Mouse (Mus musculus): ENCODE data around the gene Emx2. TPM values are rescaled to one million over a fixed set of nuclear protein-coding genes. Genes with fewer than 3 reads are reported as not detected.

Gene Emx2
- 10 to 100 TPM; 17.4 to 25.8 (median 21.9) TPM for total RNA-seq (2022)

DNA sequence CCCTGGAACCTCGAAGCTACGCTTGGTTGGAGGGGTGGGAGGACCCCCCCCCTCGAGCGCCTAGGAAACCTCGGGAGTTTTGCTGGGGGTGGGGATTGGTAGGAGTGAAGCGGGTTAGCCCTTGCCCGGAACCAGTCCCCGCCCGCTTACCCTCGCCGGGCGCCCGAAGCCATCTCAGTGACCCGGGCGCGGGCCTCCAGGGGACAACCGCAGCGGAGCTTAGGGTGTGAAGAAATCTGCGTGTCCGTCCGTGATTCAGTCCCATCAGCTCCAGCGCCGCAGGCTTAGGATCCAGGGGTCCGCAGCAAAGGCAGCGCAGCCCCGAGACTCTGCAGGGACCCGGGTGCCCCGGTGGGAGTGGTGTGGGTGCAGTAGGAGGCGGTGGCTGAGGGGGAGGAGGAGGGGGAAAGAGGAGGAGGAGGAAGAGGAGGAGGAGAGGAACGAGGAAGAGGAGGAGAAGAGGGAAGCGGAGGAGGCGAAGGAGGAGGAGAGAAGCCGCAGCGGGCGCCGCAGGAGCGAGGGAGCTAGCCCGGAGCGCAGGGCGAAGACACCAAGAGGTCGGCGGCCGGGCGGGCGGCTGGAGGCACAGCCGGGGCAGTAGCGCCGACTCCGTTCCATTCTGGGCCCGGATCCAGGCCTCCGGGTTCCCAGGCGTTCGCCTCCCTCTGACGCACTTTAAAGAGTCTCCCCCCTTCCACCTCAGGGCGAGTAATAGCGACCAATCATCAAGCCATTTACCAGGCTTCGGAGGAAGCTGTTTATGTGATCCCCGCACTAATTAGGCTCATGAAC lies at the start of gene Emx2:
Gene Emx2 (plus strand): TSS at position 422 of the 792 bp plus-strand sequence.
- peak; percentile 82 to 83 for DNase-seq (ENCODE audit: low spot score in 2 of 2)

DNA sequence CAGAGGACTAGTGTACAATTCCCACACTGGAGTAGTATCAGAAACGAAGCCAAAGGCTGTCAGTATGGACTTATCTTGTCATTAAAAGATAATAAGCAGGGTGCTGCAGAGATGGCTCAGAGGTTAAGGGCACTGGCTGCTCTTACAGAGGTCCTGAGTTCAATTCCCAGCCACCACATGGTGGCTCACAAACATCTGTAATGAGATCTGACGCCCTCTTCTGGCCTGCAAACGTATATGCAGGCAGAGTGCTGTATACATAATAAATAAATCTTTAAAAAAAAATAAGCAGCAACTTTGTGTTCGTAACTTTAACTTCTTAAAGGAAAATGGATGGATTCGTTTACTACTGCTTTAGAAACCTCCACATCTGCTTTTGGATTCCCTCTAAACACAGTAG lies 44.0 kb upstream of the Emx2 start:
- no peak for DNase-seq (ENCODE audit: low spot score in 2 of 2)

DNA sequence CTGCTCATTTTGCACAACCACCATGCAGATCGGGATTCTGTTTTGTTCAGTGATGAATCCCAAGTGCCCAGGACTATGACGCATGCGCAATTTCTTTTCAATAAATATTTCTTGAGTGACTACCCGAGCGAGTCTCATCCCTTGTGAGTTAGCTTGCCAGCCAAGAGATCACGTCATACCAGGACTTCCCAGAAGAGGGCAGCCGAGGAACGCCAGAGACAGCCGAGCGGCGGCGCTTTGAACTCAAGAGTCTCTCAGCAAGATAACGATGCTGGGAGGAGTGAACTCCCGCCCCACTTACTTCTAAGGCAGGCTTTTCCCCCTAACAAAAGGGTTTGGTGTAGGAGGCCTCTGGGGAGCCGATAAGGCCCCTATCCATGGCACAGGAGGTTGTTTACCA lies 40.1 kb upstream of the Emx2 start:
- DNase-seq (ENCODE audit: low spot score in 2 of 2): peak; percentile 86 to 96

GRCm38 (mm10) chr19:59418671-59419070 lies 39.5 kb upstream of the Emx2 start:
- no peak for DNase-seq (ENCODE audit: low spot score in 2 of 2)

GRCm38 (mm10) chr19:59422393-59422792 lies 35.8 kb upstream of the Emx2 start:
- DNase-seq (ENCODE audit: low spot score in 2 of 2): no peak

- no peak for DNase-seq (ENCODE audit: low spot score in 2 of 2)
Observed at GRCm38 (mm10) chr19:59423685-59424084, 34.5 kb upstream of the Emx2 start.

- no peak for DNase-seq (ENCODE audit: low spot score in 2 of 2)
Observed at GRCm38 (mm10) chr19:59424975-59425374, 33.2 kb upstream of the Emx2 start.

GRCm38 (mm10) chr19:59432286-59432685 lies 25.9 kb upstream of the Emx2 start:
- DNase-seq (ENCODE audit: low spot score in 2 of 2): no peak

GRCm38 (mm10) chr19:59450561-59451135 lies 7.5 kb upstream of the Emx2 start:
- no peak for DNase-seq (ENCODE audit: low spot score in 2 of 2)

GRCm38 (mm10) chr19:59451441-59451951 lies 6.7 kb upstream of the Emx2 start:
- no peak for DNase-seq (ENCODE audit: low spot score in 2 of 2)

DNA sequence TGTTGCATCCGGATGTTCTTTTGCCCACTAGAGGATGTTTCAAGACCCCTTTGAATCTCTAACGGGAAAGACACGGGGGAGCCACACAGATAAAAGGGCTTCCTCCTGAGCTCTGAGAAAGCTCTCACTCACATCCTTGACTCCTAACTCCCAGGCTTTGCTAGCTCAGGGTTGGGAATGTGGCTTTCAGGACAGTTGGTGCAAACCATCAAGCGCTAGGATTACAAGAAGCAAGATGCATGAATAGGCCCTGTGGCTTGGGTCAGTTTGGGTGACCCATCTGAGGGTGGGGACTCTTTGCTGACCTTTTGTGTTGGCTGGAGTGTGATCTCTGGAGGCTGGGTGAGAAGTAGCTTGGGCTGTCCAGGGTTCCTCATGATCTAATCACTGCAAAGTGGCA lies 5.9 kb upstream of the Emx2 start:
- DNase-seq (ENCODE audit: low spot score in 2 of 2): no peak

- no peak for DNase-seq (ENCODE audit: low spot score in 2 of 2)
Observed at GRCm38 (mm10) chr19:59453591-59453990, 4.6 kb upstream of the Emx2 start.

DNA sequence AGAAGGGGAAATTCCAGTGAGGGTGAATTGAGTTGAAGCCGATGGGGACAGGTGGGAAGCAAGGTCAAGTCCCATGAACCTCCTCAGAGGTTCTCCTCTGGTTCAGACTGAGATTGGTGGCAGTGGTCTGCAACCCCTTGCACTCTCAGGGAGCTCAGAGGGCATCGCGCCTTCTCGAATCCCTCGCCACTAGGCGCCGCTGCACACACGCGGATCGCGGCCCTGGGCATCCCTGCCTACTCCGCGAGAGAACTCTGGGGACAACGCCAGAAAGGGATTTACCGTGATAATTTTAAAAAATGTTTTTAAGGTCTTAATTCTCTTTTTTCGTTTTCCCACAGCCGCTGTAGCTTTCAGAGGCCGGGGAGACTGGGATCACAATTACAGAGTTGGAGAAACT lies 4.0 kb upstream of the Emx2 start:
- DNase-seq (ENCODE audit: low spot score in 2 of 2): peak in 1 of 2 experiments; percentile 78

DNA sequence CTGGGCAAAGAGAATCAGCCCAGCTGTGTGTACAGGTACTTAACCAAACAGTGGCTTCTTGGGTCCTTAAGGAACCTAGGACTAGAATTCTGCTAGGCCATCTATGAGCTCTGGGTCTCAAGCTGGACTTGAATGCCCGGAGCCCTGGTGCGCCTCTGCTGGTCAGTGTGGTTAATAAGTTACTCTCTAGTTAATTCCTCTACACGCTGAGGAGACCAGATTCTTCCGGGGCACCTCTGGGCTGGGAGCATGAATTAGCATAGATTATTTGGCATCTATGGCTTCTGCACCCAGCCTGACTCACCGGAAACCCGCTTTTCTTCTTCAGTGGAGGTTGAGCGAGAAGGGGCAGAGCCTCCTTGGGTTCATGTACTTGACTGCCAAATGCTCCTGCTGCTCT lies 2.5 kb upstream of the Emx2 start:
- DNase-seq (ENCODE audit: low spot score in 2 of 2): no peak

DNA sequence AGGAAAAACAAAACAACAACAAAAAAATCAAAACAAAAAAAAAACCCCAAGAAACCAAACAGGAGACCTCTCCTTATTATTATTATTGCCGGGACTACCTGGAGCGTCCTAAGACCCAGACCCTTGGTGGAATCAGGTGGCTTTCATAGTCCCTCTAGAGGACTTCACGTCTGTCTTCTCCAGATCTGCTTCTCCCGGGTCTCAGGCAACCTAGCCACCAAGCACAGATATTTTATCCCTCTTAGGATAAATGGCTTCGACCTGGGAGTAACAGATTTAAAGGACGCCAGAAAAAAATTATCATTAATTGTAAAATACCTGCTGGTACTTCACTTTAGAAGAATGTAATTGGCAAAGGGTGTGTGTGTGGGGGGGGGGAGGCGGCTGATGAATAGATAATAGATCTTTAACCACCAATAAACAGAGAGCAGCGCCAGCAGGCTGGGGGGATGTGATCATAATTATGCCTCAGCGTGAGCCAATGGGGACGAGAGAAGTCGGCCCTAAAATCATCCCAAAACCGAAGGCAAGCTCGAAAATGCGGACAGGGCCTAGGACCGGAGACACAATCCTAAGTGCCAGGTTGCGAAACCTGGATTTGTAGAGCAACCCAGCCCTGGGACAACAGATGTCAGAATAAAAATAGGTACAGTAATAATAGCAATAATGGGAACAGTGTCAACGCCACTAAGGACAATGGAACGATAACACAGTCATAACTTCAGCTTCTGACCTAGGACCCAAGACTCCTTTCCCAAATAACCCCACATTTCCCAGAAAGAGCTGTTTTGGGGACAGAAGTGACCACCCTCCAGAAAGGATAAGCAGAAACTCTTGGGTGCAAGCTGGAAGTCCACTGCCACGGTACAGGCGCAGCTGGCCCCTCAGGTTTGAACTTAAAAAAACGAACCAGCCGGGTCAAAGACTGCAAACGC lies 894 bp upstream of the Emx2 start:
- DNase-seq (ENCODE audit: low spot score in 2 of 2): peak; percentile 85 to 87

DNA sequence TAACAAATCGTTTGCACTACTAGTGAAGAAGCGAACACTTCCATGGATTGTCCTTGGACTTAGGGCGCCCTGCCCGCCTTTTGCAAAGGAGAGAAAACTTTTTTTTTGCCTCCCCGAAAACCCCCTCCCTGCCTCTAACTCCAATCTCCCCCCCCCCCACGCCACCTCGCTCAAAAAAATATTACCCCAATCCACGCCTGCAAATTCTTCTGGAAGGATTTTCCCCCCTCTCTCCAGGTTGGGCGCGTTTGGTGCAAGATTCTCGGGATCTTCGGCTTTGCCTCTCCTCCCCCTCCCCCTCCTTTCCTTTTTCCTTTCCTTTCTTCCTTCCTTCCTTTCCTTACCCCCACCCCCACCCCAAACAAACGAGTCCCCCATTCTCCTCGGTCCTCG lies 567 bp downstream of the Emx2 start:
- DNase-seq (ENCODE audit: low spot score in 2 of 2): no peak

DNA sequence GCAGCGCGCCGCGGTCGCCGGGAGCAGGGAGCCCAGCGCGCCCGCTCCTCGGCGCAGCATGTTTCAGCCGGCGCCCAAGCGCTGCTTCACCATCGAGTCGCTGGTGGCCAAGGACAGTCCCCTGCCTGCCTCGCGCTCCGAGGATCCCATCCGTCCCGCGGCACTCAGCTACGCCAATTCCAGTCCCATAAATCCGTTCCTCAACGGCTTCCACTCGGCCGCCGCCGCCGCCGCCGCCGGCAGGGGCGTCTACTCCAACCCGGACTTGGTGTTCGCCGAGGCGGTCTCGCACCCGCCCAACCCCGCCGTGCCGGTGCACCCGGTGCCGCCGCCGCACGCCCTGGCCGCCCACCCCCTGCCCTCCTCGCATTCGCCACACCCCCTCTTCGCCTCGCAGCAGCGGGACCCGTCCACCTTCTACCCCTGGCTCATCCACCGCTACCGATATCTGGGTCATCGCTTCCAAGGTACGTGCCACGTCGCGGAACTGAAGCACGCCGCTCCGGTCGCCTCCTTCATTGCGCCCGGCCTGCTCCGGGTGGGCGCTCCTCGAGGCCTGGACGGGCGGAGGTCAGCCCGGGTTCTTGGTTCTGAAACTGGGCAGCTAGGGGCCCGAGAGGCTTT lies 1.1 kb downstream of the Emx2 start:
- no peak for DNase-seq (ENCODE audit: low spot score in 2 of 2)

DNA sequence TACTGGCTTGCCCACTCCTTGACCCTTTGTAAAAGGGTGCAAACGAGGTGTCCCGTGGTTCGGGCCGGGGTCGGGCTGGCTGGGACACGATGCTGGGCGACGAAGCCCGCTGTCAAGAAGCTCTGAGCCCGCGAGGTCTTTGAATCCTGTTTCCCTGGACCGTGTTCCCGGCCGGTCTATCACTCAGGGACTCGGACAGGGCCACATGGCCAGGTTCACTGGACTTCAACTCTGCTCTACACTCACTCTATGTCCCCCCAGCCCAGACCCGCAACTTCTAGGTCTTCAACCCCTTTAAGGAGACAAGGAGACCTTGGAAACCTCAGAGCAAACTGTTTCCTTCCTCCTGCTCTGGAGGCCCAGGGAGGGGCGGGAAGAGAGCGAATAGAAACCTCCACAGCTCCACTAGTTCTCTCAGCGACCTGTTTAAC lies 1.7 kb downstream of the Emx2 start:
- DNase-seq (ENCODE audit: low spot score in 2 of 2): no peak

DNA sequence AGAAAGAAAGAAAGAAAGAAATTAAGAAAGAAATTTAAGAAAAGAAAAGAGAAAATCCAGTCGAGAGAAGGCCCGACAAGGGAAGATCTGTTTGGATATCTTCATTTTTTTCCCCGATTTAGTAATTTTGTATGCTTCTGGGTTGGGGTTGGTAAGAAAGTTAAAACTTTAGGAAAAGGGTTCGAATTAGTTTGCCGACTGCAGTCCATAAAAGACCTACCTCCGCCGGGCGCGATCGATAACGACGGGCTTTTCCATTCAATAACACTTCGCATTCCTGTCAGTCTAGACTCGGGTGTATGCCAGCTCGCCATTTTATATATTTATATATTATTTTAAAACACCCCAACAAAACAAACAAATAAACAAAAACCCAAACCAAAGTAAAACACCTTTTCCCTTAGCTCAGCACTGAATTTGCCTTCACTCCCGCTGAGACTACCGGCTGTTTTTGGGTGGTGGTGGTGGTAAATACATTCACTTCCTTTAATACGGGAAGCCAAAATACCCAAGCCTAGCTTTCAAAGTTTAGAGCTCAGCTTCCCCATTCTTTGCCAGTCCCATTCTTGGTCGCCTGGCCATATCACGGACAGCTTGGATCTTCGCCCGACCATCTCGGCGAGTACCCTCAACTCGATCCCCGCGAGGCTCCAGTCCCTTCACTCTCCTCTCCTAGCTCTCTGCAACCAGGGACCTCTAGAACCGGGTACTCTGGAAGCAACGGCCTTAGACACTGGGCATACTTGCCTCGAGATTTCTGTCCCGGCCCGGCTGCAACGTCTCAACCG lies 2.4 kb downstream of the Emx2 start:
- no peak for DNase-seq (ENCODE audit: low spot score in 2 of 2)

All from layer of hippocampus, adult 8-10 months (tissue).